Mouse (Mus musculus) heart, embryonic 16.5 days (tissue): ENCODE results near the gene Olfr120. TPM values are rescaled to one million over a fixed set of nuclear protein-coding genes. Genes with fewer than 3 reads are reported as not detected.
"Not testable (repeated sequence)": the region's sequence is repeated elsewhere in the genome, so short reads cannot be mapped to it uniquely, and the experiment has no call there.

Experiments
- ATAC-seq: fragments of 200-750 bp; cut with Nextera tagmentation; replicated peaks from 2 replicates; pipeline ENCODE4 v1.8.0; 2017; ENCODE audit warnings: moderate number of reproducible peaks; ENCODE audit not compliant: insufficient read depth, low FRiP score; ENCODE audit errors: extremely low read depth
- H3K27ac ChIP-seq: fragments of 300-500 bp; sonication (generic); 2 replicates; pipeline ENCODE4 v1.5.1; 2014; ENCODE audit warnings: mild to moderate bottlenecking, low read length, control low read depth, moderate library complexity
- H3K27me3 ChIP-seq: fragments of 300-500 bp; sonication (generic); 2 replicates; pipeline ENCODE4 v1.6.1; 2014; ENCODE audit warnings: low read length, mixed read lengths; ENCODE audit not compliant: control insufficient read depth, insufficient read depth
- H3K36me3 ChIP-seq: fragments of 300-500 bp; sonication (generic); 2 replicates; pipeline ENCODE4 v1.6.1; 2014; ENCODE audit not compliant: control insufficient read depth, insufficient read depth
- H3K4me1 ChIP-seq: fragments of 300-500 bp; sonication (generic); 2 replicates; pipeline ENCODE4 v1.6.1; 2014; ENCODE audit warnings: low read length, mixed read lengths; ENCODE audit not compliant: control insufficient read depth, insufficient read depth
- H3K4me2 ChIP-seq: fragments of 300-500 bp; sonication (generic); 2 replicates; pipeline ENCODE4 v1.6.1; 2014; ENCODE audit warnings: low read depth, mild to moderate bottlenecking, control low read depth, low read length
- H3K4me3 ChIP-seq: fragments of 300-500 bp; sonication (generic); 2 replicates; pipeline ENCODE4 v1.5.1; 2014; ENCODE audit warnings: mild to moderate bottlenecking, control low read depth, low read length
- H3K9ac ChIP-seq: fragments of 300-500 bp; sonication (generic); 2 replicates; pipeline ENCODE4 v1.6.1; 2014; ENCODE audit warnings: low read length, control low read depth
- H3K9me3 ChIP-seq: fragments of 300-500 bp; sonication (generic); replicated peaks from 2 replicates; pipeline ENCODE4 v1.6.1; 2016; ENCODE audit warnings: low read length; ENCODE audit not compliant: control insufficient read depth
- WGBS: fragments of 180-500 bp; shearing (Covaris S2); extraction: QIAGEN DNeasy Blood & Tissue Kit; methylation state at CpG from one replicate; pipeline ENCODE4 v1.1.7; 2014; 5-methylcytosine and 5-hydroxymethylcytosine counted together
- polyA plus RNA-seq: library from polyadenylated mRNA; unstranded; fragments of >200 nt; fragmentation: Nextera tagmentation; extraction: Ambion mirVana; gene quantifications from 2 replicates; pipeline ENCODE4 v1.2.1, GENCODE M21; 2015

Olfr120 gene
- not detected in 2 replicates for polyA plus RNA-seq

- H3K27ac ChIP-seq, result no peak within 1 kb of the TSS
- no peak within 1 kb of the TSS for H3K9ac ChIP-seq
- H3K4me3 ChIP-seq, result no peak within 1 kb of the TSS
- no peaks in the 10 kb centered on the region for H3K36me3 ChIP-seq
- H3K27me3 ChIP-seq, result no peaks in the 10 kb centered on the region
- no peaks in the 10 kb centered on the region for H3K9me3 ChIP-seq
- no peaks in the 10 kb centered on the region for H3K4me1 ChIP-seq
- no peak within 1 kb of the TSS for H3K4me2 ChIP-seq
- ATAC-seq, result no peak
- 63% methylated on average over 1 of the region's 1 CpGs for WGBS
Observed at GRCm38 (mm10) chr17:37721508-37721907, at the start of gene Olfr120. Gene Olfr120, plus strand, starts transcription at chr17:37721808.

- not testable (repeated sequence) for ATAC-seq, H3K4me2 ChIP-seq, H3K9me3 ChIP-seq, H3K27ac ChIP-seq, H3K4me1 ChIP-seq, H3K9ac ChIP-seq, H3K36me3 ChIP-seq, H3K27me3 ChIP-seq, H3K4me3 ChIP-seq
- whole genome bisulfite sequencing, result 43% methylated on average over 1 of the region's 1 CpGs
Observed at GRCm38 (mm10) chr17:37696264-37696663, 25.3 kb upstream of the Olfr120 start, which contains the start of gene Olfr119. Gene Olfr119, plus strand, starts transcription at chr17:37696564.

GRCm38 (mm10) chr17:37738070-37738469 is 16.5 kb downstream of the Olfr120 start:
- ATAC-seq, result no peak
- Histone ChIP-seq H3K36me3 (no peaks in the 10 kb centered on the region), H3K27ac (no peak overlapping the region), H3K27me3 (no peaks in the 10 kb centered on the region), H3K9ac (no peak overlapping the region), H3K4me3 (no peak overlapping the region), H3K4me1 (no peaks in the 10 kb centered on the region), H3K9me3 (no peaks in the 10 kb centered on the region), H3K4me2 (no peak overlapping the region)
- WGBS, result 45% methylated on average over 7 of the region's 7 CpGs

- Histone ChIP-seq H3K27ac (no peak within 1 kb of the TSS), H3K4me2 (no peak within 1 kb of the TSS), H3K27me3 (no peaks in the 10 kb centered on the region), H3K4me3 (no peak within 1 kb of the TSS), H3K9me3 (no peaks in the 10 kb centered on the region), H3K9ac (no peak within 1 kb of the TSS), H3K4me1 (no peaks in the 10 kb centered on the region), H3K36me3 (no peaks in the 10 kb centered on the region)
- WGBS, result 76% methylated on average over 4 of the region's 4 CpGs
- no peak for ATAC-seq
Observed at GRCm38 (mm10) chr17:37768307-37768706, 46.7 kb downstream of the Olfr120 start, which contains the start of gene Olfr122. Gene Olfr122, plus strand, starts transcription at chr17:37768607.

Other genes starting within 250 kb of the Olfr120 start
- gene H2-M2, start 238.3 kb upstream of the Olfr120 start, polyA plus RNA-seq, result 0.30 and 0.46 TPM in 2 replicates
- not detected in 2 replicates for gene Olfr110, start 229.3 kb upstream of the Olfr120 start, polyA plus RNA-seq
- gene Olfr111, start 213.8 kb upstream of the Olfr120 start, polyA plus RNA-seq, result 0.17 TPM in 1 of 2 replicates, not detected in the other
- gene Olfr112, start 152.4 kb upstream of the Olfr120 start, polyA plus RNA-seq, result not detected in 2 replicates
- gene Olfr113, start 144.1 kb upstream of the Olfr120 start, polyA plus RNA-seq, result not detected in 2 replicates
- not detected in 2 replicates for gene Olfr114, start 129.1 kb upstream of the Olfr120 start, polyA plus RNA-seq
- gene Olfr115, start 94.7 kb upstream of the Olfr120 start, polyA plus RNA-seq, result not detected in 2 replicates
- not detected in 2 replicates for gene Olfr116, start 94.6 kb upstream of the Olfr120 start, polyA plus RNA-seq
- gene Olfr117, start 58.0 kb upstream of the Olfr120 start, polyA plus RNA-seq, result not detected in 2 replicates
- gene Olfr118, start 54.8 kb upstream of the Olfr120 start, polyA plus RNA-seq, result not detected in 2 replicates
- not detected in 2 replicates for gene Olfr119, start 25.2 kb upstream of the Olfr120 start, polyA plus RNA-seq
- gene Olfr121, start 27.0 kb downstream of the Olfr120 start, polyA plus RNA-seq, result not detected in 2 replicates
- gene Olfr122, start 46.8 kb downstream of the Olfr120 start, polyA plus RNA-seq, result not detected in 2 replicates
- not detected in 2 replicates for gene Olfr123, start 71.7 kb downstream of the Olfr120 start, polyA plus RNA-seq
- gene Olfr124, start 78.1 kb downstream of the Olfr120 start, polyA plus RNA-seq, result not detected in 2 replicates
- not detected in 2 replicates for gene Olfr125, start 111.1 kb downstream of the Olfr120 start, polyA plus RNA-seq
- gene Olfr126, start 125.7 kb downstream of the Olfr120 start, polyA plus RNA-seq, result not detected in 2 replicates
- gene Olfr127, start 178.6 kb downstream of the Olfr120 start, polyA plus RNA-seq, result not detected in 2 replicates
- gene Olfr128, start 198.7 kb downstream of the Olfr120 start, polyA plus RNA-seq, result not detected in 2 replicates
- gene Olfr761, start 231.3 kb downstream of the Olfr120 start, polyA plus RNA-seq, result not detected in 2 replicates